Mouse (Mus musculus): ENCODE results near the gene Grin1. TPM values are rescaled to one million over a fixed set of nuclear protein-coding genes. Genes with fewer than 3 reads are reported as not detected.

The Grin1 gene
- polyA plus RNA-seq, 1 experiment = 336 TPM

DNA sequence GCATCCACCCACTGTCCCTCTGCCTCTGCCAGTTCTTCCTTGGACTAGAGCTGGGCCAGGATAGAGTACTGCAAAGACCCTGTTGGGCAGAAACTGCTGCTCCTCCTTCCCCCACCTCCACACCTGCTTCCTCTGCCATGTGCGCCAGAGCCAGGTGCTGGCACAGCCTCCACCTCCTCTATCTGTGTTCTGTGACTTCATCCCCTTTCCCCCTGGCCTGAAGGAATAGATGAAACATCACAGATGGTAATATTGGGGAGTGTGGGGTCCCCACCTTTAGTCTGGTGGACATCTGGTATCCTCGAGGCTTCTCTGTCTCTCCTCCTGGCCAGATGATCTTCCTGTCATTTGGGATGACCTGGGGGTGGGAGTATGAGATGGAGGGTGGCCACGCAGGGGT, 15.5 kb downstream of the Grin1 start:
- TF ChIP-seq CTCF (IDR thresholded peaks at IDR 0.05; ENCODE audit: extremely low read depth, insufficient read depth, low read length) = no peak
- TF ChIP-seq POLR2A (IDR thresholded peaks at IDR 0.05; ENCODE audit: extremely low read depth, insufficient read depth, low read length) = no peak
- no peak overlapping the region for H3K4me3 ChIP-seq (ENCODE audit: insufficient read depth, low read length)
- H3K27ac ChIP-seq (ENCODE audit: insufficient read depth, low read length) = no peak overlapping the region
- H3K4me1 ChIP-seq (ENCODE audit: control insufficient read depth, insufficient read depth, low read length) = peaks cover 6% of the 10 kb centered on the region; the same call in 1 of the 2 replicates

GRCm38 (mm10) chr2:25298046-25298445, 20.9 kb downstream of the Grin1 start:
- Histone ChIP-seq H3K4me3 (ENCODE audit: insufficient read depth, low read length) (no peak overlapping the region), H3K4me1 (ENCODE audit: control insufficient read depth, insufficient read depth, low read length) (no peaks in the 10 kb centered on the region), H3K27ac (ENCODE audit: insufficient read depth, low read length) (no peak overlapping the region)
- TF ChIP-seq CTCF (IDR thresholded peaks at IDR 0.05; ENCODE audit: extremely low read depth, insufficient read depth, low read length) = no peak
- no peak for TF ChIP-seq POLR2A (IDR thresholded peaks at IDR 0.05; ENCODE audit: extremely low read depth, insufficient read depth, low read length)

GRCm38 (mm10) chr2:25297093-25297492, 21.9 kb downstream of the Grin1 start:
- no peaks in the 10 kb centered on the region for H3K4me1 ChIP-seq (ENCODE audit: control insufficient read depth, insufficient read depth, low read length)
- H3K27ac ChIP-seq (ENCODE audit: insufficient read depth, low read length) = no peak overlapping the region
- TF ChIP-seq CTCF (IDR thresholded peaks at IDR 0.05; ENCODE audit: extremely low read depth, insufficient read depth, low read length) = no peak
- TF ChIP-seq POLR2A (IDR thresholded peaks at IDR 0.05; ENCODE audit: extremely low read depth, insufficient read depth, low read length) = no peak
- H3K4me3 ChIP-seq (ENCODE audit: insufficient read depth, low read length) = no peak overlapping the region

- H3K4me1 ChIP-seq (ENCODE audit: control insufficient read depth, insufficient read depth, low read length) = peaks cover 2% of the 10 kb centered on the region; the same call in 1 of the 2 replicates
- TF ChIP-seq CTCF (IDR thresholded peaks at IDR 0.05; ENCODE audit: extremely low read depth, insufficient read depth, low read length) = no peak
- TF ChIP-seq POLR2A (IDR thresholded peaks at IDR 0.05; ENCODE audit: extremely low read depth, insufficient read depth, low read length) = no peak
- H3K27ac ChIP-seq (ENCODE audit: insufficient read depth, low read length) = no peak overlapping the region
- no peak overlapping the region for H3K4me3 ChIP-seq (ENCODE audit: insufficient read depth, low read length)
Measured at GRCm38 (mm10) chr2:25293706-25294105, 25.3 kb downstream of the Grin1 start.

DNA sequence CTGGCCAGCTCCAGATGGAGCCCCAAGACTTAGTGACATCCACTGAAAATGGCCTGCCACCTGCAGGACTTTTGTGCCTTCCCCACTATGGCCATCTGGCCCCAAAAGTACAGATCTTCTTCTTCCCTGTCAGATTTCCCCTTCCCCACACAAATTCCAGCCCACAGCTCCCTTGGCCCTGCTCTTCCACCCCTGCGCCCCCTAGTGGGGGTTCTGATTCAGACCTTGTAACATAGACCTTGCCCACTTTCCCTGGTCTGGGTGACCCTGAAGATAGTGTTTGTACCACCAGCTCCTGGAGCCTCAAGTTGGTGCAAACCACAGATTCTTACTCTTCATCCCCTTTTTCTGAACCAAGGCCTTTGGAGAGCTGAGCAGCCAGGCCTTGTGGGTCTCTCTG, 26.1 kb downstream of the Grin1 start:
- Histone ChIP-seq H3K27ac (ENCODE audit: insufficient read depth, low read length) (no peak overlapping the region), H3K4me3 (ENCODE audit: insufficient read depth, low read length) (no peak overlapping the region), H3K4me1 (ENCODE audit: control insufficient read depth, insufficient read depth, low read length) (peaks cover 3% of the 10 kb centered on the region; the same call in 1 of the 2 replicates)
- TF ChIP-seq POLR2A (IDR thresholded peaks at IDR 0.05; ENCODE audit: extremely low read depth, insufficient read depth, low read length) (no peak), CTCF (IDR thresholded peaks at IDR 0.05; ENCODE audit: extremely low read depth, insufficient read depth, low read length) (peak; percentile 62)

GRCm38 (mm10) chr2:25292054-25292544, 26.9 kb downstream of the Grin1 start:
- Histone ChIP-seq H3K4me3 (ENCODE audit: insufficient read depth, low read length) (no peak overlapping the region), H3K4me1 (ENCODE audit: control insufficient read depth, insufficient read depth, low read length) (peaks cover 3% of the 10 kb centered on the region; the same call in 1 of the 2 replicates), H3K27ac (ENCODE audit: insufficient read depth, low read length) (no peak overlapping the region)
- TF ChIP-seq POLR2A (IDR thresholded peaks at IDR 0.05; ENCODE audit: extremely low read depth, insufficient read depth, low read length) (no peak), CTCF (IDR thresholded peaks at IDR 0.05; ENCODE audit: extremely low read depth, insufficient read depth, low read length) (no peak)

- H3K4me1 ChIP-seq (ENCODE audit: control insufficient read depth, insufficient read depth, low read length) = peaks cover 3% of the 10 kb centered on the region; the same call in 1 of the 2 replicates
- H3K27ac ChIP-seq (ENCODE audit: insufficient read depth, low read length) = 0 out of 2 replicates have a peak overlapping the region, but pooled peaks have one; percentile 22
- no peak overlapping the region for H3K4me3 ChIP-seq (ENCODE audit: insufficient read depth, low read length)
- no peak for TF ChIP-seq POLR2A (IDR thresholded peaks at IDR 0.05; ENCODE audit: extremely low read depth, insufficient read depth, low read length)
- TF ChIP-seq CTCF (IDR thresholded peaks at IDR 0.05; ENCODE audit: extremely low read depth, insufficient read depth, low read length) = no peak
Measured at GRCm38 (mm10) chr2:25291184-25292053, 27.6 kb downstream of the Grin1 start.

GRCm38 (mm10) chr2:25290816-25291130, 28.2 kb downstream of the Grin1 start:
- no peak for TF ChIP-seq POLR2A (IDR thresholded peaks at IDR 0.05; ENCODE audit: extremely low read depth, insufficient read depth, low read length)
- no peak for TF ChIP-seq CTCF (IDR thresholded peaks at IDR 0.05; ENCODE audit: extremely low read depth, insufficient read depth, low read length)
- Histone ChIP-seq H3K4me1 (ENCODE audit: control insufficient read depth, insufficient read depth, low read length) (peaks cover 3% of the 10 kb centered on the region; the same call in 1 of the 2 replicates), H3K27ac (ENCODE audit: insufficient read depth, low read length) (0 out of 2 replicates have a peak overlapping the region, but pooled peaks have one; percentile 24), H3K4me3 (ENCODE audit: insufficient read depth, low read length) (no peak overlapping the region)

DNA sequence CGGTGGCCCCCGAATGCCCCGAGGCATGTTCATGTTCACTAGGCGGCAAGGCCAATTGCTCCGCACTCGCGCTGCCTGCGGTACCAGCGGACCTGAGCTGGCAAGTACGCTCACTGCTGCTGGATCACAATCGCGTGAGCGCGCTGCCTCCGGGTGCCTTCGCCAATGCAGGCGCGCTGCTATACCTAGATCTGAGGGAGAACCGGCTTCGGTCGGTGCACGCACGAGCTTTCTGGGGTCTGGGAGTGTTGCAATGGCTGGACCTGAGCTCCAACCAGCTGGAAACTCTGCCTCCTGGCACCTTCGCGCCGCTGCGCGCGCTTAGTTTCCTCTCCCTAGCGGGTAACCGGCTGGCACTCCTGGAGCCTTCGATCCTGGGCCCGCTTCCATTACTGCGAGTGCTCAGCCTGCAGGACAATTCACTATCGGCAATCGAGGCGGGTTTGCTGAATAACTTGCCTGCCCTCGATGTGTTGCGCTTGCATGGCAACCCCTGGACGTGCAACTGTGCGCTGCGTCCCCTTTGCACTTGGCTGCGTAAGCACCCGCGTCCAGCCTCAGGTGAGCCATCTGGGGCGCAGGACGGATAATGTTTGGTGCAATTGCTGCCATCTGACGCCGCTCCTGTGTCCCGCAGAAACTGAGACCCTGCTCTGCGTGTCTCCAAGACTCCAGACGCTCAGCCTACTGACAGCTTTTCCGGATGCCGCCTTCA, 28.7 kb downstream of the Grin1 start:
- peaks cover 3% of the 10 kb centered on the region; the same call in 1 of the 2 replicates for H3K4me1 ChIP-seq (ENCODE audit: control insufficient read depth, insufficient read depth, low read length)
- peak overlapping the region; percentile 24; the same call in 1 of the 2 replicates for H3K27ac ChIP-seq (ENCODE audit: insufficient read depth, low read length)
- H3K4me3 ChIP-seq (ENCODE audit: insufficient read depth, low read length) = no peak overlapping the region
- TF ChIP-seq CTCF (IDR thresholded peaks at IDR 0.05; ENCODE audit: extremely low read depth, insufficient read depth, low read length) (no peak), POLR2A (IDR thresholded peaks at IDR 0.05; ENCODE audit: extremely low read depth, insufficient read depth, low read length) (peak; percentile 34; the same call in 1 of the 2 replicates)

Data from cortical plate, adult 2 months (tissue).